Mouse (Mus musculus) myocyte (in vitro differentiated cells): ENCODE data around the gene Olfr589. TPM values are rescaled to one million over a fixed set of nuclear protein-coding genes. Genes with fewer than 3 reads are reported as not detected.

Experiments
- H3K27me3 ChIP-seq: one replicate; pipeline ENCODE4 v1.6.1; 2011; ENCODE audit not compliant: control insufficient read depth, insufficient read depth, insufficient read length
- H3K36me3 ChIP-seq: one replicate; pipeline ENCODE4 v1.6.1; 2011; ENCODE audit not compliant: control insufficient read depth, insufficient read depth
- H3K4me2 ChIP-seq: one replicate; pipeline ENCODE4 v1.6.1; 2011; ENCODE audit warnings: low read depth, control low read depth
- H3K4me3 ChIP-seq: one replicate; pipeline ENCODE4 v1.5.1; 2011; ENCODE audit warnings: mild to moderate bottlenecking, control low read depth, moderate library complexity
- H3K79me2 ChIP-seq: one replicate; pipeline ENCODE4 v1.6.1; 2011; ENCODE audit not compliant: control insufficient read depth, insufficient read depth
- H3ac ChIP-seq: one replicate; pipeline ENCODE4 v1.6.1; 2011; ENCODE audit not compliant: control insufficient read depth, insufficient read length
- CEBPB ChIP-seq: IDR thresholded peaks from 2 replicates; pipeline ENCODE4 v1.6.1; 2011; ENCODE audit warnings: mild to moderate bottlenecking, moderate library complexity; ENCODE audit not compliant: poor library complexity, insufficient read depth, severe bottlenecking
- E2F4 ChIP-seq: IDR thresholded peaks from one replicate; pipeline ENCODE4 v1.6.1; 2011; ENCODE audit warnings: mild to moderate bottlenecking, control low read depth, moderate library complexity; ENCODE audit not compliant: insufficient read depth
- MAX ChIP-seq: IDR thresholded peaks from one replicate; pipeline ENCODE4 v1.6.1; 2011; ENCODE audit warnings: low read depth, mild to moderate bottlenecking, control low read depth
- MYOD1 ChIP-seq, 3 experiments: IDR thresholded peaks; one replicate each; pipeline ENCODE4 v1.6.1; 2011; ENCODE audit warnings: control low read depth in 2 of 3, low read depth in 2 of 3, mild to moderate bottlenecking in 2 of 3, moderate library complexity in 1 of 3; ENCODE audit not compliant: insufficient read length in 2 of 3, control insufficient read depth in 1 of 3
- MYOG ChIP-seq, 3 experiments: IDR thresholded peaks; one replicate each; pipeline ENCODE4 v1.6.1; 2011; ENCODE audit warnings: control low read depth in 2 of 3, low read depth in 2 of 3, mild to moderate bottlenecking in 2 of 3; ENCODE audit not compliant: insufficient read length in 2 of 3, control insufficient read depth in 1 of 3, insufficient read depth in 1 of 3
- POLR2A ChIP-seq: IDR thresholded peaks from one replicate; pipeline ENCODE4 v1.6.1; 2011; ENCODE audit warnings: low read depth, mild to moderate bottlenecking, control low read depth, moderate library complexity; ENCODE audit not compliant: insufficient read length
- POLR2AphosphoS2 ChIP-seq: IDR thresholded peaks from one replicate; pipeline ENCODE4 v1.6.1; 2011; ENCODE audit warnings: low read depth, control low read depth; ENCODE audit not compliant: insufficient read length
- REST ChIP-seq: IDR thresholded peaks from one replicate; pipeline ENCODE4 v1.6.1; 2011; ENCODE audit warnings: mild to moderate bottlenecking, control low read depth, moderate library complexity; ENCODE audit not compliant: insufficient read depth, insufficient read length
- SRF ChIP-seq: IDR thresholded peaks from one replicate; pipeline ENCODE4 v1.6.1; 2011; ENCODE audit warnings: low read depth; ENCODE audit not compliant: control insufficient read depth, insufficient read length
- TCF12 ChIP-seq: IDR thresholded peaks from one replicate; pipeline ENCODE4 v1.6.1; 2011; ENCODE audit warnings: mild to moderate bottlenecking, control low read depth; ENCODE audit not compliant: poor library complexity, insufficient read depth, severe bottlenecking
- TCF3 ChIP-seq: IDR thresholded peaks from one replicate; pipeline ENCODE4 v1.6.1; 2011; ENCODE audit warnings: low read depth, control low read depth; ENCODE audit not compliant: insufficient read length
- USF1 ChIP-seq: IDR thresholded peaks from one replicate; pipeline ENCODE4 v1.6.1; 2011; ENCODE audit warnings: low read depth, mild to moderate bottlenecking, control low read depth, moderate library complexity
- polyA plus RNA-seq: library from polyadenylated mRNA; unstranded; fragments of >200 nt; fragmentation: generic; extraction: Trizol; gene quantifications from one replicate; pipeline ENCODE4 v1.2.1, GENCODE M21; 2012; ENCODE audit warnings: missing spikeins

The Olfr589 gene
- polyA plus RNA-seq, 1 experiment, result not detected

GRCm38 (mm10) chr7:103125538-103125937, 30.6 kb downstream of the Olfr589 start, which contains the start of gene Olfr586:
Gene Olfr586, minus strand, starts transcription at chr7:103125638.
- no peaks in the 10 kb centered on the region for H3K79me2 ChIP-seq
- no peaks in the 10 kb centered on the region for H3K36me3 ChIP-seq
- no peak within 1 kb of the TSS for H3ac ChIP-seq
- no peak within 1 kb of the TSS for H3K4me3 ChIP-seq
- H3K27me3 ChIP-seq, result no peaks in the 10 kb centered on the region
- no peak for TF ChIP-seq POLR2AphosphoS2
- no peak for TF ChIP-seq E2F4
- TF ChIP-seq REST, result no peak
- TF ChIP-seq USF1, result no peak
- TF ChIP-seq POLR2A, result no peak
- TF ChIP-seq TCF12, result no peak
- no peak for TF ChIP-seq CEBPB
- no peak for TF ChIP-seq TCF3
- TF ChIP-seq MAX, result no peak
- TF ChIP-seq SRF, result no peak
- no peak for TF ChIP-seq MYOD1 (IDR thresholded peaks at IDR 0.05; ENCODE audit: control insufficient read depth in 1 of 3, insufficient read length in 2 of 3, low read depth in 2 of 3)
- no peak for TF ChIP-seq MYOG (IDR thresholded peaks at IDR 0.05; ENCODE audit: control insufficient read depth in 1 of 3, insufficient read depth in 1 of 3, insufficient read length in 2 of 3, low read depth in 2 of 3)
- no peak within 1 kb of the TSS for H3K4me2 ChIP-seq

DNA sequence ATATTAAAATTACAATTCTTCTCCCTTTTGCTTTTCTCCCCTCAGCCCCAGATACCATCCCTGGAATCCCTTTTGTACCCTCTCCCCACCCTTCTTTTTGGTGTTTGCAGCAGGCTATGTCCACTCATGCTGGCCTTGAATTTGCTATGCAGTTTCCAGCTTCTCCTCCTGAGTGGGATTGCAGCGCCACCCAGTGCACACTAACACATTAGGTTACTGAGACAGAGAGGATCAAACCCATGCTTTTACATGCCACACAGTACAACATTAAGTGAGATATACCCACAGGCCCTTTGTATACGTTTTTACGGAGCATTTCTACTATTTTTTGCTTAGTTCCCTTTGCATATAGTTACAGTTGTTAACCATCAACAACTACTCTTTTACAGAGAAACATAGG, 36.8 kb downstream of the Olfr589 start:
- no peaks in the 10 kb centered on the region for H3K79me2 ChIP-seq
- no peaks in the 10 kb centered on the region for H3K36me3 ChIP-seq
- TF ChIP-seq REST (no peak), MAX (no peak), POLR2AphosphoS2 (no peak), POLR2A (no peak), USF1 (no peak), TCF12 (no peak), CEBPB (no peak), MYOG (IDR thresholded peaks at IDR 0.05; ENCODE audit: control insufficient read depth in 1 of 3, insufficient read depth in 1 of 3, insufficient read length in 2 of 3, low read depth in 2 of 3) (no peak)
- no peak overlapping the region for H3ac ChIP-seq
- no peak overlapping the region for H3K4me2 ChIP-seq
- H3K27me3 ChIP-seq, result no peaks in the 10 kb centered on the region
- H3K4me3 ChIP-seq, result no peak overlapping the region

Other genes starting within 250 kb of the Olfr589 start
- gene Olfr571, start 238.8 kb downstream of the Olfr589 start, polyA plus RNA-seq, result not detected
- gene Olfr572, start 231.9 kb downstream of the Olfr589 start, polyA plus RNA-seq, result not detected
- gene Olfr573-ps1, start 213.8 kb downstream of the Olfr589 start, polyA plus RNA-seq, result not detected
- not detected for gene Olfr574, start 207.9 kb downstream of the Olfr589 start, polyA plus RNA-seq
- not detected for gene Olfr575, start 197.6 kb downstream of the Olfr589 start, polyA plus RNA-seq
- not detected for gene Olfr576, start 193.7 kb downstream of the Olfr589 start, polyA plus RNA-seq
- not detected for gene Olfr577, start 180.4 kb downstream of the Olfr589 start, polyA plus RNA-seq
- not detected for gene Olfr578, start 167.0 kb downstream of the Olfr589 start, polyA plus RNA-seq
- not detected for gene Olfr582, start 118.3 kb downstream of the Olfr589 start, polyA plus RNA-seq
- gene Olfr583, start 105.1 kb downstream of the Olfr589 start, polyA plus RNA-seq, result not detected
- gene Olfr584, start 74.5 kb downstream of the Olfr589 start, polyA plus RNA-seq, result not detected
- not detected for gene Olfr585, start 58.6 kb downstream of the Olfr589 start, polyA plus RNA-seq
- not detected for gene Olfr586, start 30.7 kb downstream of the Olfr589 start, polyA plus RNA-seq
- gene Olfr588-ps1, start 15.5 kb downstream of the Olfr589 start, polyA plus RNA-seq, result not detected
- gene Olfr591, start 22.0 kb upstream of the Olfr589 start, polyA plus RNA-seq, result not detected
- not detected for gene Olfr592, start 28.4 kb upstream of the Olfr589 start, polyA plus RNA-seq
- not detected for gene Olfr593, start 55.5 kb upstream of the Olfr589 start, polyA plus RNA-seq
- not detected for gene Olfr594, start 60.6 kb upstream of the Olfr589 start, polyA plus RNA-seq
- gene Usp17ld, start 96.1 kb upstream of the Olfr589 start, polyA plus RNA-seq, result 0.05 TPM
- not detected for gene Olfr596, start 149.3 kb upstream of the Olfr589 start, polyA plus RNA-seq
- gene Olfr597, start 160.0 kb upstream of the Olfr589 start, polyA plus RNA-seq, result not detected
- not detected for gene Olfr598, start 167.2 kb upstream of the Olfr589 start, polyA plus RNA-seq
- gene Olfr599, start 179.6 kb upstream of the Olfr589 start, polyA plus RNA-seq, result not detected
- not detected for gene Olfr600, start 193.3 kb upstream of the Olfr589 start, polyA plus RNA-seq
- gene Olfr601, start 206.3 kb upstream of the Olfr589 start, polyA plus RNA-seq, result not detected
- not detected for gene Olfr603, start 229.8 kb upstream of the Olfr589 start, polyA plus RNA-seq